ENCODE assay signal across 9 mouse cellular contexts in genomic region chr4:13248406-13249005, GRCm38 (mm10).
DNase-seq lines count a peak whose midpoint lies in the region; ATAC-seq and TF ChIP-seq lines count a peak whose summit lies in the region.
"Had no signal": no experiment of that assay in that cellular context is flagged by ENCODE, and none has a peak within 500 bp of the region (broad histone marks: within the 10 kb centered on the region; RNA-seq: fewer than 3 reads in every experiment).

No protein-coding gene starts in this region.

- no peak overlapping the region for H3K4me2 ChIP-seq in forebrain, embryonic 13.5 days
- H3K4me2 ChIP-seq in forebrain, embryonic 11.5 days (ENCODE audit: low read depth, low read length, severe bottlenecking): no peak overlapping the region
- peak overlapping the region; percentile 27; the same call in 1 of the 2 replicates for H3K4me2 ChIP-seq in forebrain, embryonic 16.5 days (ENCODE audit: low read length)
- H3K4me2 ChIP-seq in kidney, embryonic 16.5 days (replicated peaks; ENCODE audit: low read depth, low read length): no peak overlapping the region
- no peak overlapping the region for H3K4me2 ChIP-seq in stomach, postnatal 0 days (replicated peaks; ENCODE audit: low read depth)
- H3K4me2 ChIP-seq: liver, embryonic 11.5 days had no signal

- intact Hi-C loops in left cerebral cortex, postnatal 10 days (cut with DNase I): no loop called here

- no peak for DNase-seq in forebrain, embryonic 11.5 days (ENCODE audit: low spot score)
- DNase-seq in ES-CJ7 (ENCODE audit: low read depth, low spot score): peak; percentile 4
- DNase-seq in left cerebral cortex, postnatal 10 days (ENCODE audit: extremely low spot score in 1 of 2, low spot score in 2 of 2): peak; percentile 18 to 29
- DNase-seq in kidney, adult 8-10 months: no peak
- no peak for DNase-seq in stomach, postnatal 0 days (ENCODE audit: low spot score)

- no peaks in the 10 kb centered on the region for H3K9me3 ChIP-seq in forebrain, embryonic 13.5 days (replicated peaks)
- no peaks in the 10 kb centered on the region for H3K9me3 ChIP-seq in forebrain, embryonic 11.5 days (ENCODE audit: control insufficient read depth, low read length)
- no peaks in the 10 kb centered on the region for H3K9me3 ChIP-seq in forebrain, embryonic 16.5 days (ENCODE audit: control insufficient read depth, low read length)
- no peaks in the 10 kb centered on the region for H3K9me3 ChIP-seq in kidney, embryonic 16.5 days (ENCODE audit: low read length)
- H3K9me3 ChIP-seq in stomach, postnatal 0 days (ENCODE audit: control insufficient read depth, low read length): no peaks in the 10 kb centered on the region

- TF ChIP-seq CTCF in stomach, postnatal 0 days (IDR thresholded peaks at IDR 0.05; ENCODE audit: low read depth): no peak

- peaks cover 12% of the 10 kb centered on the region for H3K4me1 ChIP-seq in forebrain, embryonic 13.5 days
- H3K4me1 ChIP-seq in forebrain, embryonic 11.5 days (replicated peaks; ENCODE audit: control insufficient read depth, insufficient read depth, low read length): no peaks in the 10 kb centered on the region
- peaks cover 10% of the 10 kb centered on the region for H3K4me1 ChIP-seq in forebrain, embryonic 16.5 days (replicated peaks; ENCODE audit: control insufficient read depth, insufficient read depth, low read length)
- 0 out of 2 replicates have a peak, but pooled peaks cover under 1% of the 10 kb centered on the region for H3K4me1 ChIP-seq in kidney, embryonic 16.5 days (ENCODE audit: insufficient read depth, low read length)
- no peaks in the 10 kb centered on the region for H3K4me1 ChIP-seq in stomach, postnatal 0 days (replicated peaks; ENCODE audit: control insufficient read depth, insufficient read depth)

- no peak overlapping the region for H3K9ac ChIP-seq in forebrain, embryonic 13.5 days
- H3K9ac ChIP-seq in forebrain, embryonic 11.5 days (ENCODE audit: low read length): no peak overlapping the region
- no peak overlapping the region for H3K9ac ChIP-seq in forebrain, embryonic 16.5 days (replicated peaks; ENCODE audit: low read depth, low read length)
- no peak overlapping the region for H3K9ac ChIP-seq in kidney, embryonic 16.5 days (replicated peaks; ENCODE audit: low read length)
- H3K9ac ChIP-seq in stomach, postnatal 0 days (ENCODE audit: low read length): no peak overlapping the region

- 83% methylated on average over 19 of the region's 19 CpGs for WGBS in forebrain, embryonic 13.5 days
- WGBS in forebrain, embryonic 11.5 days: 90% methylated on average over 19 of the region's 19 CpGs
- 64% methylated on average over 19 of the region's 19 CpGs for WGBS in forebrain, embryonic 16.5 days
- 81% methylated on average over 19 of the region's 19 CpGs for WGBS in kidney, embryonic 16.5 days
- 86% methylated on average over 19 of the region's 19 CpGs for WGBS in stomach, postnatal 0 days

- no peaks in the 10 kb centered on the region for H3K36me3 ChIP-seq in forebrain, embryonic 13.5 days (ENCODE audit: poor library complexity, severe bottlenecking)
- H3K36me3 ChIP-seq in forebrain, embryonic 11.5 days (ENCODE audit: control insufficient read depth, insufficient read depth, low read length): no peaks in the 10 kb centered on the region
- no peaks in the 10 kb centered on the region for H3K36me3 ChIP-seq in forebrain, embryonic 16.5 days (ENCODE audit: control insufficient read depth, insufficient read depth)
- H3K36me3 ChIP-seq in kidney, embryonic 16.5 days (ENCODE audit: insufficient read depth, low read length): no peaks in the 10 kb centered on the region
- H3K36me3 ChIP-seq in stomach, postnatal 0 days (ENCODE audit: control insufficient read depth, insufficient read depth, low read length): no peaks in the 10 kb centered on the region

- ATAC-seq in forebrain, embryonic 13.5 days: peak; percentile 85
- ATAC-seq in forebrain, embryonic 11.5 days (replicated peaks; ENCODE audit: low FRiP score): no peak
- peak; percentile 89 for ATAC-seq in forebrain, embryonic 16.5 days
- ATAC-seq in kidney, embryonic 16.5 days (ENCODE audit: low FRiP score, low TSS enrichment): no peak
- no peak for ATAC-seq in stomach, postnatal 0 days (ENCODE audit: low FRiP score, low TSS enrichment)

- no peak for TF ChIP-seq EP300 in stomach, postnatal 0 days (optimal IDR thresholded peaks at IDR 0.05)

- H3K27me3 ChIP-seq in forebrain, embryonic 13.5 days: no peaks in the 10 kb centered on the region
- no peaks in the 10 kb centered on the region for H3K27me3 ChIP-seq in forebrain, embryonic 11.5 days (ENCODE audit: control insufficient read depth, insufficient read depth, low read length)
- H3K27me3 ChIP-seq in forebrain, embryonic 16.5 days (replicated peaks; ENCODE audit: control insufficient read depth, insufficient read depth, low read length): no peaks in the 10 kb centered on the region
- no peaks in the 10 kb centered on the region for H3K27me3 ChIP-seq in kidney, embryonic 16.5 days (ENCODE audit: insufficient read depth, low read length)
- no peaks in the 10 kb centered on the region for H3K27me3 ChIP-seq in stomach, postnatal 0 days (ENCODE audit: control insufficient read depth, insufficient read depth, low read length)

- no peak overlapping the region for H3K4me3 ChIP-seq in forebrain, embryonic 13.5 days
- no peak overlapping the region for H3K4me3 ChIP-seq in forebrain, embryonic 11.5 days (ENCODE audit: low read depth, low read length)
- H3K4me3 ChIP-seq in forebrain, embryonic 16.5 days (replicated peaks; ENCODE audit: low read length): no peak overlapping the region
- H3K4me3 ChIP-seq in kidney, embryonic 16.5 days (ENCODE audit: low read length): no peak overlapping the region
- no peak overlapping the region for H3K4me3 ChIP-seq in stomach, postnatal 0 days (ENCODE audit: low read depth, low read length)

- H3K27ac ChIP-seq in forebrain, embryonic 13.5 days: no peak overlapping the region
- H3K27ac ChIP-seq in forebrain, embryonic 11.5 days (ENCODE audit: low read depth, low read length): no peak overlapping the region
- H3K27ac ChIP-seq in forebrain, embryonic 16.5 days (ENCODE audit: low read length): peak overlapping the region; percentile 27
- no peak overlapping the region for H3K27ac ChIP-seq in kidney, embryonic 16.5 days (ENCODE audit: low read length)
- H3K27ac ChIP-seq in stomach, postnatal 0 days (replicated peaks): no peak overlapping the region

Comparison
In these comparisons a context has a peak if more than half of its experiments do, and no peak if none do; other contexts are left out.
1. ATAC-seq: peak in forebrain, embryonic 13.5 days (single experiment) and forebrain, embryonic 16.5 days (single experiment); none in forebrain, embryonic 11.5 days (single experiment), kidney, embryonic 16.5 days (single experiment) and stomach, postnatal 0 days (single experiment).
2. DNase-seq: peak in ES-CJ7 (single experiment) and left cerebral cortex, postnatal 10 days (2 of 2); none in forebrain, embryonic 11.5 days (single experiment), kidney, adult 8-10 months (0 of 2) and stomach, postnatal 0 days (single experiment).